Mouse (Mus musculus): ENCODE results near the gene Tmem255b.

GRCm38 (mm10) chr8:13403517-13403916 is 31.5 kb upstream of the Tmem255b start:
- no peak for TF ChIP-seq CTCF (IDR thresholded peaks at IDR 0.05; ENCODE audit: extremely low read depth, insufficient read depth, low read length)
- no peak for TF ChIP-seq POLR2A (IDR thresholded peaks at IDR 0.05; ENCODE audit: extremely low read depth, insufficient read depth, low read length)
